Mouse (Mus musculus) cortical plate, adult 2 months (tissue): ENCODE data around the gene Megf6.

Experiments used
- CTCF ChIP-seq: fragments of 200-500 bp; IDR thresholded peaks from 2 replicates; pipeline ENCODE4 v1.5.1; 2011; ENCODE audit warnings: mild to moderate bottlenecking, control low read depth, low read length; ENCODE audit not compliant: insufficient read depth; ENCODE audit errors: extremely low read depth
- POLR2A ChIP-seq: fragments of 200-500 bp; IDR thresholded peaks from 2 replicates; pipeline ENCODE4 v1.6.1; 2011; ENCODE audit warnings: mild to moderate bottlenecking, low read length, control low read depth; ENCODE audit not compliant: insufficient read depth; ENCODE audit errors: extremely low read depth

- no peak for TF ChIP-seq CTCF
- no peak for TF ChIP-seq POLR2A
Observed at GRCm38 (mm10) chr4:154228336-154228735, 57.8 kb downstream of the Megf6 start.
